Mouse (Mus musculus) right cerebral cortex, postnatal 25 days (tissue): ENCODE results near the gene Tnp2.

Experiments
- DNase-seq: peaks from one replicate; pipeline ENCODE4 v3.0.0; 2022

Gene Tnp2

DNA sequence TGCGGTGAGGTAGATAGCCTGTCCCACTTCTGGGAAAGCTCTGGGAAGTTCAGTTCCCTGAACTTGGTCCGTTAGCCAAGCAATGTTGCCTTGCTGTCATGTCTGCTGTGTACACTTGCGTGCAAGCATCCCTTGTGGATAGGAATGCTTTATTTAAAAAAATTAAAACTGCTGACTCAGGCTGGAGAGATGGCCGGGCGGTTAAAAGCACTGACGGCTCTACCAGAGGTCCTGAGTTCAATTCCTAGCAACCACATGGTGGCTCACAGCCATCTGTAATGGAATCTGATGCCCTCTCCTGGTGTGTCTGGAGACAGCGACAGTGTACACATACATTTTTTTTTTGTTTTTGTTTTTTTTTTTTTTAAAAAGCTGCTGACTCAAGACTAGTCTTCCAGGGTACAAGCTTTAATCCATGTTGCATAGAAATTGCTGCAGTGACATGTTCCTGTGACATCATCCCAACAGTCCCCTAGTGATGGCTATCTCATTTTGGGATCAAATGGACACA is 857 bp downstream of the Tnp2 start:
- DNase-seq, result no peak

DNA sequence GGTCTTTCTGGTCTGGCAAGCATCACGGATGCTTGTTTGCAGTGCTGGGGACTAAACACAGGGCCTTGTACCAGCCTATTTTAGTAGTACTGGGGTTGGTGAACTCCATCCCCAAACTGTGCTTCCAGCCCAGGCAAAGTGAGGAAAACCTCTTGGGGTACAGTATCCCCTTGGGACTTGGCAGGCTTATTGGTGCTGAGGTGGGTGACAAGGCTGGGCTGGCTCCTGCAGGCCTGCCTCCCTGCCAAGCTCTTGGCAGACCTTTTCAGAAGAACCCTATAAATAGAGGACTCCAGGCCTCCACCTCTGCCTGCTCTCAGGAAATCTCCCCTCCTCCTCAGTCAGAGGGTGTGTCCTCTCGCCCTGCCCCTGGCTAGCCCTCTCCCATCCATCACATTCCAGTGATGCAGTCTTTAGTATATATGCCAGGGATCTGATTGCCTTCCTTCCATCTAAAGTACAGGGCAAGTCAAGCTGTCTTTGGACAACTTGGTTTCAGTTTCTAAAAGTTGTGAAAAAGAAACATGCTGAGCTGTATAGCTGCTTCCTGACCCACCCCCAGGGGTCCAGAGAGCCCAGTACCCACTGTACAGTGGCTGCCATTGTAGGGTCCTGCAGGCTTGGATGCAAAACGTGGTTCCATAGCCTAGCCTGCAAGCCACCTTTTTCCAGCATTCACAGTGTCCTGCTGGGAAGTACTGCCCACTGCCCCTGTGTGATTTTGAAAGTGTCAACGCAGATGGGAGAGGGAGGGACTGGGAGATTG is 1.5 kb downstream of the Tnp2 start:
- DNase-seq, result no peak

DNA sequence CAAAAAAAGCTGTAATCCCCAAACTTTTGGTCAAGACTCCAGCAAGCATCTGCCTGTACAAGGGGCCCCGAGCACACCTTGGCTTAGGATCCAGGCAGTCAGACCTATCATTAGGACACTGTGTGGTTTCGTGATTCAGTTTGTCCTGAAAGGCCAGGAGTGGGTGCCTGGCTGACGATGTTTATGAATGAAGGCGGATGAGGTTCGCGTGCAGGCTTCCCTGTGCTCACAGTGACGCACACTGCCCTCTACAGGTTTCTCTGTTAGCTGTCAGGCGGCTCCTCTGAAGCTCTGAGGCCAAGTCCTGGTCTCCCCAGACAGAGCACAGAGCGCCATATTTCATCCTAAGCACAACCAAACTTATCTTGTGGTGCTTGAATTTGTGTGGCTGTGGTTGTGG is 2.2 kb downstream of the Tnp2 start:
- peak; percentile 78 for DNase-seq

DNA sequence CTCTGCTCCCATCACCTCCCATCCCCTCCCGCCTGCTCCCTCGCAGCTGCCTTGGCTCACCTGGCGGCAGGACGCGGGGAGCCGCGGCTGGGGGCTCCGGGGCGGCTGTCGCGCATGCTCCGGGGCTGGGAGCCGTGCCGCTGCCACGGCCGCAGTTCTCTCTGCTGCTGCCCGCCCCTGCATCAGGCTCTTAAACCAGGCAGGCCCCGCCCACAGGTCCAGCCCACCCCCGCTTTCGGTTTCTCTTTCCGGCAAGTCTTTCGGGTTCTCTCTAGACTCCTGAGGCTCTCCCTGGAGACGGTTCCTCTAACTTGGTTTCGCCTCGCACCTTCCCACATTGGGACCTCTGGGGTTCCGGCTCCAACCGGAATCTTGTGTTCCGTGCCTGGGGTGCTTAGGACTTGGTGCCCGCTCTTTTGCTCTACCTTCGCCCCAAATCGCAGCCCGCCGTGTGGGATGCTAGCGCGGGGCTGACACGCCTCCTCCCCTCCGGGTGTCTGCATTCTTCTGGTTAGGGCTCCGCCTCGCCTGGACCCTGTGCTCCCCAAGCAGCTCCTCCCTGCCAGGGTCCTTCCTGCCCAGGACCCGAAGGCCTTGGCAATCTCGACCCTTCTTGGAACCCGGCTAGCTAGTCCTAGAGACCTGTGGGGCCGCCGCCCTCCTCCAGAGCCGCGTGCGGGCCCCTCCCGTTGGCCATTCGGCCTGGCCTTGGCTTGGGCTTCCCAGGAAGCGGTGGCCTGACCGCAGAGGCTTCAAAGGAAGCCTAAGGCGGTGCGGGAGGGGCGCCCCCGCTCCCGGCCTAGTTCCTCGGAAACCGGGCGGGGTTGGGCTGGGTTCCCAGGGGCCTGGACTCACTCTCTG is 2.9 kb downstream of the Tnp2 start, which contains the start of gene Socs1:
Gene Socs1, minus strand, starts transcription at position 166 of the 861 bp plus-strand sequence.
- DNase-seq, result peak; percentile 80

DNA sequence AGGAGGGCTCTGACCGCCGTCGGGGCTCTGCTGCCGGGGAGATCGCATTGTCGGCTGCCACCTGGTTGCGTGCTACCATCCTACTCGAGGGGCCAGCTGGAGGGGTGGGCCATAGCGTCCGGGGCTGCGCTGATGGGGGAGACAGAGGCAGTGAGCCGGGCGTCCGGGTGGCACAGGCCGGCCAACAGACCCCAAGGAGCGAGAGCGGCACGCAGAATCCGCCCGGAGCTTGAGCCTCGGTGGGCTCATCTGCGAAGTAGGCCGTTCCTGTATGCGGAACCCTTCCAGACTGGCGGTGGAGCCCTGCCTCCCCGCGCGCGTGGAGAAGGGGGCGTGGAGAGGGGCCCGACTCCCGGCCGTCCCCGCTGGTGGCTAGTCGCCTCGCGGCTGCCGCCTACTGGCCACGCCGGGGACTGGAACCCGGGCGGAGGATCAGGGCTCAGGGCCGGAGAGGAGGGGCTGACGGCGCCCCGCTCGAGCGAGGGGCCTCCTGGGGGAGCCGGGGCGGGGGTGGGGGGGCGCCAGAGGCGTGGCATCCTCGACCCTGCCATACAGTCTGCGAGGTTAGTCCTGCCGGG is 3.6 kb downstream of the Tnp2 start:
- DNase-seq, result peak; percentile 87

DNA sequence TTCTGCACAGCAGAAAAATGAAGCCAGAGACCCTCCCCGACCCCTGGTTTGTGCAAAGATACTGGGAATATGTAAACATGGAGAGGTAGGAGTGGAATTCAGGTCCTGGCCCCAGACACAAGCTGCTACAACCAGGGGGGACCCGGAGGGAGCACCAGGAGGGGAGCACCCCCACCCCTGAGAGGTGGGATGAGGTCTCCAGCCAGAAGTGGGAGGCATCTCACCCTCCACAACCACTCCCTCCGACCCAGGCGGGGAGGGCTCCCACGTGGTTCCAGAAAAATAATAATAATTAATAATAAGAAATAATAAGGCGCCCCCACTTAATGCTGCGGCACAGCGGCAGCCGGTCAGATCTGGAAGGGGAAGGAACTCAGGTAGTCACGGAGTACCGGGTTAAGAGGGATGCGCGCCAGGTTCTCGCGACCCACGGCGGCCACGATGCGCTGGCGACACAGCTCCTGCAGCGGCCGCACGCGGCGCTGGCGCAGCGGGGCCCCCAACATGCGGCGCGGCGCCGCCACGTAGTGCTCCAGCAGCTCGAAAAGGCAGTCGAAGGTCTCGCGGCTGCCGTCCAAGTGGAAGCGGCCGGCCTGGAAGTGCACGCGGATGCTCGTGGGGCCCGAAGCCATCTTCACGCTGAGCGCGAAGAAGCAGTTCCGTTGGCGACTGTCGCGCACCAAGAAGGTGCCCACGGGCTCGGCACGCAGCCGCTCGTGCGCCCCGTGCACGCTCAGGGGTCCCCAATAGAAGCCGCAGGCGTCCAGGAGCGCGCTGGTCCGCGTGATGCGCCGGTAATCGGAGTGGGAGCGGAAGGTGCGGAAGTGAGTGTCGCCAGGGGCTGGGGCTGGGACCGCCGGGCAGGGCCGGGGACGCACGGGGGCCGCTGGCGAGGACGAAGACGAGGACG is 4.3 kb downstream of the Tnp2 start:
- peak; percentile 47 for DNase-seq

DNA sequence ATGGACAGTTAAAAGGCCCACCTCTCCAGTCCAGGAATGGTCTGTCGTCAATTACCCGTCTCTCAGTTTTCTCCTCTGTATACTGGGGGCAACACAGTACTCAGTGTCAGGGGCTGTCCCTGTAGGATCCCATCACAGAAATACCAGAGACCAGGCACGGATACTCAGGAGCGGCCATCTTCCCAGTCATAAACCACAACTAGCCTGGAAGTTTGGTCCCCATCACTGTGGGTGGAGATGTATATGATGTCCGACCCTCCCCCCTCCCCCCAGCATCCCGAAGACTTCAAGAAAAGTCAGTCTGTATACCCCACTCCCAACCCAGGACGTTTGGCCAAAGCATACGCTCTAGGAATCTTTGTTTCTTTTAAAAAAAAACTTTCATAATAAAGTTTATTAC is 5.0 kb downstream of the Tnp2 start:
- no peak for DNase-seq

DNA sequence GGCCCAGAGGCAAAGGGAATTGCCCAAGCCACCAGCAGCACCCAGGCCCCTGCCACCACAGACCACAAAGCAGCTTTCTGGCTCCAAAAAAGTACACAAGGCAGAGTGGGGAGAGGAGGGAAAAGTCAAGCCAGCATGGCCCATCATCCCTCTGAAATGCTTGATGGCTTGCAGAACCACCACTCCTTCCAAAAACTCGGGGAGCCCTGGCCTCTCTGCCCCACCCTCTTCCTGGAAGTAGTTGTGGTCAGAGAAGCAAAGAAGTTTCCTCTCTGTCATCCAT is 5.4 kb downstream of the Tnp2 start:
- DNase-seq, result no peak

DNA sequence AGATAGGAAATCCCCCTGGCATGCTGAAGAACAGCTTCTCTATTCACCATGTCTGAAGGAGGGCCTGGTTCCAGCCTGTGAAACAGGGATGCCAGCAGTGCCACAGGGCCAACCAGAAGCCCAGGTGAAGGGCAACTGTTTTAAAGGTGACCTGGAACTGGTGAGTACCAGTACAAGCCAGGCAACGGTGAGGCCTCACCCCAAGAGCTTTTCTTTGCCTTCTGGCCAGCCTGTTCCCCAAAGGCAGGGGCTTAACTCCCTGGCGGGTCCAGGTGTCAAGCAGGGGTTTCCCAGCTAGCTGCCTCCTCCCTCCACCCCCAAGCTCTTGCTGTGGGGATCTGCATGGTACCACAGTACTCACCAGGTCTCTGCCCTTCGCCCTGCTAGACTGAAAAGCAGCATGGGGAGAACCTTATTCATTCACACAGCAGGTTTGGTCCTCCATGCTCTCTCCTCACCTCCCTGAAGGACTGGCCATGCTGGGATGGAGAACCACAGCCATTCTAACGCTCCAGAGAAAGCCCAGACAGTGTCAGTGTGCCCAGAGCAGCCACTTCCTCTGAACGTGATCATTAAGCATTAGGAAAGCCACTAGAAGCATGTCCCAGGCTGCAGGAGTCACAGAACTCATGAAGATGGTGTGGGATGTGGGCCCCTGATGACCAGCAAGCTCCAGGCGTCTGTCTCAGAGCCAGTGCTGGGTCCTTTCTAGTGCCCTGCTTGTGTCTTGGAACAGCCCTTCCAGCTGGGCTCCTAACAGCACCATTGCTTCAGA is 5.9 kb downstream of the Tnp2 start:
- DNase-seq, result no peak

DNA sequence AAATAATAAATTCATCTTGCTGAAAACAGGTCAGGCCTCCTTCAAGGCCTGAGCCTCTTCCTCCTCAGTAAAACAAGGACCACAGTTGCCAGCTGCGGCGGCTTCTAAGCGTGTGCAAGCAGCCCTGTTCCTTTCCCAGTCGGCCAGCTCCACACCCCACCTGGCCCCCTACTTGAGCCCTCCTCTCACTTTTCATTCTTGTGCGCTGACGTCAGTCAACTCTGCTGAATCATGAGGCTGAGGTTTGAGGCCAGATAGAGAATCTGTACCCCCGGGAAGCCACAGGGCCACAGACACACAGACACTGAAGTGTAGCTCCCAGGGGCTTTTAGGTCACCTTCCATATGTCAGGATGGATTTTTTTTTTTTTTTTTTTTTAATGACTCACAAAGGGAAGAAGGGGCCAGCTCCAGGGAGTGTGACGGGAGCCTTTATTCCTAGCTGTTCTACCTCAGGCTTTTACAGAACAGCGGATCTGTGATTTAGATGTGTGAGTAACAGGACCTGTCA is 6.5 kb downstream of the Tnp2 start:
- no peak for DNase-seq

DNA sequence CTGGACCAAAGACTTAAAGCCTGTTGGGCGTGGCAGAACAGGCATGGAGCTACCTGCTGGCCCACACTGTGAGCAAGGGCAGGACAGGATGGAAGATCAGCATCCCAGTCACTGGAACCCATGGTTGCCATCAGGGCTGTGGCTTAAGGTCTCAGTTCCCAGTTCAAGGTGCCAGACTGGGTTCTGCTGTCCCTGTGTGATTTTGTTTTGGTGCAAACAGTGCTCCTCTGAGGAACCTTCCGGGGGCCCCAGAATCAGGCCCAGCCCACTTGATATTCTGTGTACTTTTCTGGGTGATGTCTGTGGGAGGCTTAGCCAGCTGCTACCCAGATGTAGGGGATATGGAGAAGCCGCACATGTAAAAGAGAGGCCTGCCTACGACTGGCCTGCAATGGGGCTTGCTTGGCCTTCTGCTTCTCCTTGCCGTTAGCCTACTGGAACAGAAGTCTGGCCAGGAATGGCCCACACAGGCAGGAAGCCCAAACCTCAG is 7.8 kb downstream of the Tnp2 start:
- DNase-seq, result no peak

DNA sequence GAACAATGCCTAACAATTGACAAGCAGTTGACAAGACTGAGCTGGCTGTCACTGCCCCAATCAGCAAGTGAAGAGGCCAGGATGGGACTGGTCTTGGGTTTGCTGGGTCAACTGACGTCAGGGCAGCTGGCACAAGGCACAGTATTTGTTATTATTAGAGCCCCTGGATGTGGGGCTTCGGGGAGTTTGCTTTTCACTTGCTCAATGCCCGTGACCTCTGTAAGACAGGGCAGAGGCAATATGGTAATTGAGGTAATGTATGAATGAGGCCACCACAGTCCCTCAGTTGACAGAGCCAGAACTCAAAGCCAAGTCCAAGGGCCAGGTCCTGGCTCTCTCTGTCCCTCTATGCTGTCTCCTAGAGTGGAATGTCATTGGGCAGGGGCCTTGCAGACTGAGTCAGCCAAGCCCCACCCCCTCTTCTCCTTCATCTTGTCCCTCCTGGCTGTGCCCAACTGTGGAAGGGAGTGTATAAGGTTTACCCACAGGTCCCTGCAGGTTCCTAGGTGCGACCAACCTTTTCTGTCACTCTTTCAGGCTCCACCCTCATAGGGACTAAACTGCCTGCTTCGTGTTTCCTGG is 10.8 kb downstream of the Tnp2 start:
- DNase-seq, result no peak

DNA sequence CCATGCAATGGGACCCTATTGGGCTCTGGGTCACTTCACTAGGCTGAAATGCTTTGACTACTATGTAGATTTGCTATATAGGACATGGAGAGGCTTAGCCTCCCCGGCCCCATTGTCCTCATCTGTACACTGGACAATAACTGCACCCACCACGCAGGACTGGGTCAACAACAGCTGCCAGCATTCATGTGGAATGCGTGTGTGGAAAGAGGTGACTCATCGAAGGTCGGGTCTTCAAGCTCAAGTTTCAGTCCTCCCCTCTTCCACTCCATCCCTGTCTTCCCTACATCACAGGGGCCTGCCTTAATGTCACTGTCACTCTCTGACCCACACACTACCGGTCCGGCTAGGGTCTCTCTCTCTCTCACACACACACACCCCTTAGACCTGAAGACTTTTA is 12.1 kb downstream of the Tnp2 start:
- no peak for DNase-seq

DNA sequence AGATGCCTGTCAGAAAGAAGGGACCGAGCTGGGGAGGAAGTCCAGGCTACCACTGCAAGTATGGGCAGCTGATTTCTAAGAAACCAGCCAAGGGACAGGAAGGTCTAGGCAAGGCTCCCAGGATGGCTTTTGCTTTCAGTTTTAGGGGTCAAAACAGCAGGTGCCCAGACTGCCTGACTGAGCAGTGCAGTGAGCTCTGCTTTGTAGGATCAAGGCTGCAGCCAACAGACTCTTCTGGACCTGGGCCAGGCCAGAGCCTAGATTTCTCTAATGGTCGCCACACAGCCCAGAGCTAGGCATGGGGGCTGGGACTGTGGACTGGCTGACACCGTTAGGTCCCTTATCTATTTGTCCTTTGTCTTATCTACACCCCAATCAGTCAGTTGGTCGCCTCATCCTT is 13.7 kb downstream of the Tnp2 start:
- DNase-seq, result no peak

DNA sequence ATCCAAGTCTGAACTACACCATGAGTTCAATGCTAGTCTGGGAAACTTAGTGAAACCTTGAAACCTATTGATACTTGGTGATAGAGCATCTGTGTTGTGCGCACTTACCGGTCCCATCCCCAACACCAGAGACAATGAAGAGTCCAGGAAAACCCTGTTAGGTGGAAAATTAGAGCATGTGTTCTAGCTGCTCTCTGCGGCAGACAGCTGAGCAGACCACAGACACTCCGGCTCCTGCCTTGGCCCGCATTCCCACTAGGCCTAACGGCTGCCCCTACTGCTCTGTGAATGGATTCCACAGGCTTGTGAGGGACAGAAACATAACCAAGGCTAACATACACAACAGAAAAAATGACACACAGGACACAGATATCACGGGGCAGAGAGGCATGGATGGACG is 14.9 kb downstream of the Tnp2 start:
- DNase-seq, result no peak

DNA sequence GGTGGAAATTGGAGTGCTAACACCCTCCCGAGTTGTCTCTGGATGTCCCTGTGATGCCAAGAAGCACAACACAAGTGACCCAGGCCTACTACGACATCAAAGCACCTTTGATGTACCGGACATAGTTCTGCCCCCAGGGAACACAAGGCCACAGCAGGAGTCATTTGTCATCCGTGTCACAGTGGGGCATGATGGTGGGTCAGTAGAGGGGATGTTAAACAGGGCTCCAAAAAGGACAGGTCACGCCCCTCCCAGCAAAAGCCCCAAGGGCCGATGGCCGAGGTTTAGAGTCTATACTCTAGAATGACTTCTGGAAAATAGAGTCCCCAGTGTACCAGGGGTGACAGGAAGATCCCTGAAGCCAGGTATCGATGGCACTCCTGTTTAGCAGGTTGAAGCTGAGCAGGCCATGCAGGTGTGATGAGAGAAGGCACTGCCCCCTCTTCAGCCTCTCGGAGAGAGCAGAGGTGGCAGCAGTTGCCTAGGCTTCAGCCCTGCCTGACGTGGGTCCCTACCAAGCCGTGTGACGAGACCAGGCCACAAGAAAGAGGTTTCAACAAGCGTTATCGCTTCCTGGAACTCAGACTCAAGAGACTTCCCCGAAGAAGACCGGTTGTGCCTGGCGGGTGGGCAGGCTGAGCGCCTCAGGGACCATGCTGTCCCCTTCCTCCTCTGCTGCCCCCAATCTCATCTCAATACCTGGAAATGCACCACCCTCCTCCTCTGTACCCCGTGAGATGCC is 16.5 kb downstream of the Tnp2 start:
- DNase-seq, result no peak

DNA sequence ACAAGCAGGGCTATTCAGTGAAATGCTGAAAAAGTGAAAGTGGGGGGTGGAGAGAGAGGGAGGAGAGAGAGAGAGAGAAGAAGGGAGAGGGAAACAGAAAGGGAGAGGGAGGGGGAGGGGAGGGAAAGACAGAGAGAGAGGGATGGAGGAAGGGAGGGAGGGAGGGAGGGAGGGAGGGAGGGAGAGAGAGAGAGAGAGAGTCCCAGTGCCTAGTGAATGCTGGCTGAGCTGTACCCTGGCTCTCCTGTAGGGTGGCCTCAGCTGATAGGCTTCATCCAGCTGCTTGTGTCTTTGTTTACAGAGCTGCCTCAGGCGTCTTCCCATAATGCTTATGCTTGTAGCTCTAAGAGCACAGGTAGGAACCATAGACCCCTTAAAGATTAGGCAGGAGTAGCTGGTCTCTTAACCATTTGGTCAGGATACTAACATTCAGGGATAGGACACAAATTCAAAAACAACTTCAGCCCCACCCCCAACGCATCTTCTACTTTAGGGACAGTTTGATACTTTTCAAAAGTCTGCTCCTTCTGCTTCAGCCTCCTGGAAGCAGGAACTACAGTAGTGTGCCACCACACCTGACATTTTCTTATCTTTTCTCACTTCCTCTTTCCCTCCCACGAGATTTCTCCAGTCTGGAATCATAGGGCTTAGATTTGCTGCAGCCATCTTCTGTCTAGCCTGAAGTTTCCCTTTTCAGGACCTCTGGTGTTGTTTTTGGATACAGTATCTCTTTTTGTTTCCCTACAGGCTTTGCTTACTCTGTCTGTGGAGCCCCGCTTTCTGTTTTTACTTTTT is 17.7 kb downstream of the Tnp2 start:
- DNase-seq, result no peak

DNA sequence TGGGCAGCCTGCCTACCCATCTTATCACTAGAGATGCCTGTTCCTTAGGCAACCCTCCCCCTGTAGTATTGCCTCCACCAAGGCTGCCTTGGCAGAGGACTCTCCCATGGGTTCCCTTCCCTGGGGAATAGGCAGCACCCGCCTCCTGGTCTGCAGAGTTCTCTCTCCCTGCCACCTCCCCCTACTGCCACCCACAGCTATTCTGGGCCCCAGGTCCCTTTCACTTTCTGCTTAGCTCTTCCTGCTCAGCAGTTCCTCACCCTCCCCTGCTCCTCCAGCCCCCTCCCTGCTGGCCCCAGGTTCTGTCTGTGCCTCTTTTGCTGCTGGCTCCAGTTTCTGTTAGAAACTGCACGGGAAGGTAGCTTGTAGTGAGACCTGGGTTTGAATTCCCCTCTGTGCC is 18.8 kb downstream of the Tnp2 start:
- peak; percentile 31 for DNase-seq

DNA sequence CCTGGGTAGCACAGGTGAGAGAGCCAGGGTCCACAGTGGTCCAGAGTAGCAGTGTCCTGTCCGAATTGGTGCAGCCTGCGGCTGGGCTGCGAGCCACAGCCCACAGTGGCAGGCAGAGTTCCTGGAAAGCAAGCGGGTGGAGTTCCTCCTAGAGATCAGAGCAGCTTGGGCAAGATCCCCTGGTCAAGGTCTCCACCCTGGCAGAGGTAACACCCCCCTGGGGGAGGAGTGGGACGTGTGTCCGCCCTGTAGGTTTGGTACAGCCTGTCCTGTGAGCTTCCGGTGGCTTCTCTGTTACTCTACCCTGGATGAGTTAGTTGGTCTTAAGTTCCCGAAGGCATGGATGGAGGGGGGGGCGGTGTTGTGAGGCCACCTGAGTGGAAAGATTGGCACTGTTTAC is 19.6 kb downstream of the Tnp2 start:
- no peak for DNase-seq

DNA sequence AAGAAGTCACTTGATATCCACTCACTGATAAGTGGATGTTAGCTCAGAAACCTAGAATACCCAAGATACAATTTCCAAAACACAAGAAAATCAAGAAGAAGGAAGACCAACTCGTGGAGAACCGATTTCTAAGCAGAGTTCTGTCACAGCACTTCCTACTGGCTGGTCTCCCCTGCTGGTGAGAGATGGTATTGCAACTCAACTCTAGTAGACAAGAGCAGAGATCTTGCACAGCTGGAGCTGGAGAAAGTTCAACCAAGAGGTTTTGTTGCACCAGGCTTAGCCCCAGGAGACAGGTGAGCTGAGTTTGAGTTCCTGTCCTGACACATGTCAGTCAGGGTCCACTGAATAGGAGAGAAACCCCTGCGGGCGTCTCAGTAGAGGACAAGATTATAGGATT is 21.3 kb downstream of the Tnp2 start:
- no peak for DNase-seq
